Mouse (Mus musculus) liver, embryonic 16.5 days (tissue): Measurements from ENCODE around the gene Lpcat1. TPM values are rescaled to one million over a fixed set of nuclear protein-coding genes. Genes with fewer than 3 reads are reported as not detected.

Source experiments
- polyA plus RNA-seq: library from polyadenylated mRNA; unstranded; fragments of >200 nt; fragmentation: Nextera tagmentation; extraction: Ambion mirVana; gene quantifications from 2 replicates; pipeline ENCODE4 v1.2.1, GENCODE M21; 2015

Lpcat1 gene
- polyA plus RNA-seq, 1 experiment from 2014 or later: 64.7 TPM

Other genes starting within 250 kb of the Lpcat1 start
- not detected in 2 replicates for gene Irx4, start 206.7 kb upstream of the Lpcat1 start, polyA plus RNA-seq
- gene Mrpl36, start 138.7 kb upstream of the Lpcat1 start, polyA plus RNA-seq: 57.9 and 62.4 TPM in 2 replicates
- gene Ndufs6, start 138.7 kb upstream of the Lpcat1 start, polyA plus RNA-seq: 224 and 225 TPM in 2 replicates
- 0.63 and 0.67 TPM in 2 replicates for gene Slc6a3, start 69.5 kb downstream of the Lpcat1 start, polyA plus RNA-seq
- gene Clptm1l, start 136.8 kb downstream of the Lpcat1 start, polyA plus RNA-seq: 63.1 and 64.3 TPM in 2 replicates
- gene Tert, start 159.7 kb downstream of the Lpcat1 start, polyA plus RNA-seq: 1.1 and 2.2 TPM in 2 replicates
- 0.08 TPM in 1 of 2 replicates, not detected in the other for gene Slc6a18, start 210.8 kb downstream of the Lpcat1 start, polyA plus RNA-seq
- gene Slc6a19, start 237.7 kb downstream of the Lpcat1 start, polyA plus RNA-seq: 1.0 and 1.6 TPM in 2 replicates